Mouse (Mus musculus): Measurements from ENCODE around the gene Hsd17b1.

Hsd17b1 gene

GRCm38 (mm10) chr11:101060126-101060525 is 18.1 kb upstream of the Hsd17b1 start:
- peak; percentile 96 for DNase-seq (ENCODE audit: low read depth)

GRCm38 (mm10) chr11:101061049-101061448 is 17.2 kb upstream of the Hsd17b1 start:
- no peak for DNase-seq (ENCODE audit: low read depth)

- peak; percentile 62 for DNase-seq (ENCODE audit: low read depth)
These were observed 15.9 kb upstream of the Hsd17b1 start for GRCm38 (mm10) chr11:101062165-101062884.

- DNase-seq (ENCODE audit: low read depth) = no peak
These were observed 15.1 kb upstream of the Hsd17b1 start for GRCm38 (mm10) chr11:101062971-101063675.

GRCm38 (mm10) chr11:101063676-101064327 is 14.4 kb upstream of the Hsd17b1 start:
- peak; percentile 75 for DNase-seq (ENCODE audit: low read depth)

- no peak for DNase-seq (ENCODE audit: low read depth)
These were observed 13.7 kb upstream of the Hsd17b1 start for GRCm38 (mm10) chr11:101064462-101064861.

GRCm38 (mm10) chr11:101065002-101065401 is 13.2 kb upstream of the Hsd17b1 start:
- DNase-seq (ENCODE audit: low read depth) = no peak

GRCm38 (mm10) chr11:101066549-101067412 is 11.4 kb upstream of the Hsd17b1 start:
- peak; percentile 90 for DNase-seq (ENCODE audit: low read depth)

- peak; percentile 96 for DNase-seq (ENCODE audit: low read depth)
These were observed 8.6 kb upstream of the Hsd17b1 start, which contains the start of gene Naglu for GRCm38 (mm10) chr11:101069391-101070188. Naglu (plus strand) TSS chr11:101070012.

GRCm38 (mm10) chr11:101070189-101070527 is 8.1 kb upstream of the Hsd17b1 start:
- no peak for DNase-seq (ENCODE audit: low read depth)

GRCm38 (mm10) chr11:101070987-101071386 is 7.2 kb upstream of the Hsd17b1 start:
- no peak for DNase-seq (ENCODE audit: low read depth)

- no peak for DNase-seq (ENCODE audit: low read depth)
These were observed 6.3 kb upstream of the Hsd17b1 start for GRCm38 (mm10) chr11:101071810-101072428.

- no peak for DNase-seq (ENCODE audit: low read depth)
These were observed 1.5 kb downstream of the Hsd17b1 start for GRCm38 (mm10) chr11:101079746-101080145.

- no peak for DNase-seq (ENCODE audit: low read depth)
These were observed 2.2 kb downstream of the Hsd17b1 start for GRCm38 (mm10) chr11:101080421-101080820.

GRCm38 (mm10) chr11:101081659-101082058 is 3.4 kb downstream of the Hsd17b1 start:
- DNase-seq (ENCODE audit: low read depth) = peak; percentile 59

GRCm38 (mm10) chr11:101082208-101083082 is 4.2 kb downstream of the Hsd17b1 start, which contains the start of gene Coasy:
Coasy (plus strand) TSS chr11:101082565.
- DNase-seq (ENCODE audit: low read depth) = peak; percentile 93

- DNase-seq (ENCODE audit: low read depth) = peak; percentile 61
These were observed 5.0 kb downstream of the Hsd17b1 start for GRCm38 (mm10) chr11:101083083-101083697.

GRCm38 (mm10) chr11:101084246-101084645 is 6.0 kb downstream of the Hsd17b1 start:
- no peak for DNase-seq (ENCODE audit: low read depth)

- no peak for DNase-seq (ENCODE audit: low read depth)
These were observed 6.6 kb downstream of the Hsd17b1 start for GRCm38 (mm10) chr11:101084811-101085210.

All from NIH3T3 (cell line).